Mouse (Mus musculus) limb, embryonic 14.5 days (tissue): ENCODE data around the gene Gm867. TPM values are rescaled to one million over a fixed set of nuclear protein-coding genes. Genes with fewer than 3 reads are reported as not detected.
A peak's percentile ranks its signal among the peaks of the same experiment; 100 is the strongest.

Source experiments
- ATAC-seq: fragments of 200-750 bp; cut with Nextera tagmentation; 2 replicates; pipeline ENCODE4 v1.8.0; 2017; ENCODE audit warnings: low read depth, moderate number of reproducible peaks, moderate TSS enrichment; ENCODE audit not compliant: low FRiP score
- DNase-seq: peaks from one replicate; pipeline ENCODE4 v3.0.0-alpha.2; 2015; ENCODE audit warnings: low spot score
- H3K27ac ChIP-seq: fragments of 300-500 bp; sonication (generic); replicated peaks from 2 replicates; pipeline ENCODE4 v1.5.1; 2014; ENCODE audit warnings: low read depth, mild to moderate bottlenecking, low read length, moderate library complexity, mixed read lengths
- H3K27me3 ChIP-seq: fragments of 300-500 bp; sonication (generic); 2 replicates; pipeline ENCODE4 v1.6.1; 2014; ENCODE audit warnings: low read length, mixed read lengths; ENCODE audit not compliant: control insufficient read depth, insufficient read depth
- H3K36me3 ChIP-seq: fragments of 300-500 bp; sonication (generic); 2 replicates; pipeline ENCODE4 v1.6.1; 2014; ENCODE audit warnings: mild to moderate bottlenecking, low read length, moderate library complexity, mixed read lengths; ENCODE audit not compliant: control insufficient read depth, insufficient read depth
- H3K4me1 ChIP-seq: fragments of 300-500 bp; sonication (generic); 2 replicates; pipeline ENCODE4 v1.6.1; 2014; ENCODE audit warnings: antibody characterized with exemption, low read length, mixed read lengths; ENCODE audit not compliant: control insufficient read depth, insufficient read depth
- H3K4me2 ChIP-seq: fragments of 300-500 bp; sonication (generic); replicated peaks from 2 replicates; pipeline ENCODE4 v1.6.1; 2014; ENCODE audit warnings: low read depth, mild to moderate bottlenecking, low read length, moderate library complexity; ENCODE audit not compliant: severe bottlenecking
- H3K4me3 ChIP-seq: fragments of 300-500 bp; sonication (generic); replicated peaks from 2 replicates; pipeline ENCODE4 v1.5.1; 2014; ENCODE audit warnings: low read length
- H3K9ac ChIP-seq: fragments of 300-500 bp; sonication (generic); 2 replicates; pipeline ENCODE4 v1.6.1; 2014; ENCODE audit warnings: mild to moderate bottlenecking, low read depth, low read length, moderate library complexity; ENCODE audit not compliant: severe bottlenecking
- H3K9me3 ChIP-seq: fragments of 300-500 bp; sonication (generic); 2 replicates; pipeline ENCODE4 v1.6.1; 2016; ENCODE audit warnings: low read length; ENCODE audit not compliant: control insufficient read depth
- POLR2A ChIP-seq: fragments of 200-500 bp; IDR thresholded peaks from 2 replicates; pipeline ENCODE4 v1.8.0; 2012; ENCODE audit warnings: inconsistent platforms, mild to moderate bottlenecking, moderate library complexity, borderline replicate concordance; ENCODE audit not compliant: insufficient read depth, insufficient read length; ENCODE audit errors: extremely low read depth
- WGBS: fragments of 180-500 bp; shearing (Covaris S2); extraction: QIAGEN DNeasy Blood & Tissue Kit; methylation state at CpG from one replicate; pipeline ENCODE4 v1.1.7; 2014; 5-methylcytosine and 5-hydroxymethylcytosine counted together
- polyA plus RNA-seq, 2 experiments: library from polyadenylated mRNA; depleted of rRNA in 1 of 2; stranded (reverse) in 1 of 2; unstranded in 1 of 2; fragments of >200 nt; fragmentation: Nextera tagmentation in 1 of 2; extraction: Ambion mirVana in 1 of 2; gene quantifications; 2 replicates each; pipeline versions ENCODE4 v1.2.1 to v1.2.3; 2012 to 2014

The Gm867 gene
- polyA plus RNA-seq, 2 experiments = 0.16 TPM; not detected in 1

GRCm38 (mm10) chr10:75919026-75919425, 21.4 kb downstream of the Gm867 start:
- peaks cover 55% of the 10 kb centered on the region for H3K36me3 ChIP-seq
- H3K27ac ChIP-seq = no peak overlapping the region
- peaks cover 24% of the 10 kb centered on the region for H3K4me1 ChIP-seq
- no peak for TF ChIP-seq POLR2A
- no peak for ATAC-seq
- DNase-seq = no peak
- no peak overlapping the region for H3K4me3 ChIP-seq
- H3K4me2 ChIP-seq = no peak overlapping the region
- no peaks in the 10 kb centered on the region for H3K9me3 ChIP-seq
- no peak overlapping the region for H3K9ac ChIP-seq
- no peaks in the 10 kb centered on the region for H3K27me3 ChIP-seq
- WGBS = 81% methylated on average over 5 of the region's 5 CpGs

DNA sequence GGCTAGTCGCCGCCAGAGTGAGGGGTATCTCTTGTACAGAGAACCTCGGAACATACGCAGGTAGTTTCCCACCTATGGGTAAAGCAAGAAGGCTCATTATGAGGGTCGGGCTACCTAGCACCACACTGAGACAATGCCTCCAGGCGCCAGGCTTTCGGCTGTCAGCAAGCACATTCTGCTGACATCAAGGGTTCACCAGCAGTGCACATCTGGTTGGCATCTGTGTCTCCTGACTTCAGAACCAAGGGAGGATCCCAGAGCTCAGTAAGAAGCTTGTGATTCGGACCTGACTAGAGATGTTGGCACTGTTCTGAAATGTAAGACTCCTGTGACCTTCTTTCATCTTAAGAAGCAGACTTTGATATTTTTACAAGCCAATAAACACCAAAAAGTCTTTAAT, 23.6 kb downstream of the Gm867 start:
- TF ChIP-seq POLR2A = no peak
- Histone ChIP-seq H3K27me3 (no peaks in the 10 kb centered on the region), H3K27ac (0 out of 2 replicates have a peak overlapping the region, but pooled peaks have one; percentile 65), H3K4me1 (peaks cover 24% of the 10 kb centered on the region), H3K4me2 (no peak overlapping the region; the same call in 1 of the 2 replicates), H3K36me3 (peaks cover 61% of the 10 kb centered on the region), H3K4me3 (no peak overlapping the region), H3K9ac (no peak overlapping the region), H3K9me3 (no peaks in the 10 kb centered on the region)
- 0 out of 2 replicates have a peak, but pooled peaks have one; percentile 6 for ATAC-seq
- 29% methylated on average over 8 of the region's 8 CpGs for WGBS
- peak; percentile 73 for DNase-seq

GRCm38 (mm10) chr10:75915557-75915956, 24.9 kb downstream of the Gm867 start:
- H3K27ac ChIP-seq = no peak overlapping the region
- H3K36me3 ChIP-seq = peaks cover 74% of the 10 kb centered on the region
- no peak overlapping the region for H3K4me2 ChIP-seq
- no peak for DNase-seq
- H3K9ac ChIP-seq = no peak overlapping the region
- peaks cover 24% of the 10 kb centered on the region for H3K4me1 ChIP-seq
- no peak overlapping the region for H3K4me3 ChIP-seq
- TF ChIP-seq POLR2A = no peak
- WGBS = 67% methylated on average over 7 of the region's 7 CpGs
- H3K9me3 ChIP-seq = no peaks in the 10 kb centered on the region
- no peak for ATAC-seq
- no peaks in the 10 kb centered on the region for H3K27me3 ChIP-seq

- Histone ChIP-seq H3K4me1 (peaks cover 10% of the 10 kb centered on the region; the same call in 1 of the 2 replicates), H3K9ac (no peak overlapping the region), H3K27me3 (no peaks in the 10 kb centered on the region), H3K9me3 (no peaks in the 10 kb centered on the region), H3K4me2 (no peak overlapping the region), H3K27ac (no peak overlapping the region; the same call in 1 of the 2 replicates), H3K36me3 (peaks cover 77% of the 10 kb centered on the region), H3K4me3 (no peak overlapping the region)
- TF ChIP-seq POLR2A = no peak
- ATAC-seq (no peak), DNase-seq (no peak)
- 53% methylated on average over 6 of the region's 6 CpGs for WGBS
Measured at GRCm38 (mm10) chr10:75913013-75913589, 27.4 kb downstream of the Gm867 start.

DNA sequence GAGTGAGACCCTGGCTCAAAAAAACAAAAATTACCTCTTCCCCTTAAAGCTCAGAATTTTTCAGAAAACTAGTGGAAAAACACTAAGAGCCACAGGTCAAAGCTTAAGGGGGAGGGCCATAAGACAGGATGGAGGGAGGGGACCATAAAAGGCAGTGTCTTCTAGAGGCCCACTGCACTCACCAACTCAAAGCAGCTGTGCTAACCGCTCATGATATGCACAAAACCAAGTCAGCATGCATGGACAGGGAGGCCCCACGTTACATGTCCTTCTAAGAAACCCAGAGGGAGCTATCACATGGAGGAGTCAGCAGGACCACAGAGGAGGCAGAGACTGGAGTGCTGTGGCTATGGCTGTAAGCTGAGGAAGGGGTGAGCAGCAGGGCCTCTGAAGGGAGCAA, 29.8 kb downstream of the Gm867 start:
- no peak for TF ChIP-seq POLR2A
- no peak for ATAC-seq
- H3K9ac ChIP-seq = no peak overlapping the region
- H3K4me3 ChIP-seq = no peak overlapping the region
- H3K36me3 ChIP-seq = peaks cover 86% of the 10 kb centered on the region
- WGBS = 65% methylated on average over 2 of the region's 2 CpGs
- no peaks in the 10 kb centered on the region for H3K27me3 ChIP-seq
- DNase-seq = no peak
- H3K27ac ChIP-seq = no peak overlapping the region
- H3K9me3 ChIP-seq = no peaks in the 10 kb centered on the region
- no peak overlapping the region for H3K4me2 ChIP-seq
- no peaks in the 10 kb centered on the region for H3K4me1 ChIP-seq

GRCm38 (mm10) chr10:75906882-75907281, 33.6 kb downstream of the Gm867 start:
- no peak overlapping the region for H3K4me3 ChIP-seq
- H3K4me2 ChIP-seq = no peak overlapping the region
- no peaks in the 10 kb centered on the region for H3K9me3 ChIP-seq
- 89% methylated on average over 4 of the region's 4 CpGs for WGBS
- no peak for TF ChIP-seq POLR2A
- peaks cover 92% of the 10 kb centered on the region for H3K36me3 ChIP-seq
- DNase-seq = no peak
- ATAC-seq = no peak
- H3K9ac ChIP-seq = no peak overlapping the region
- H3K4me1 ChIP-seq = no peaks in the 10 kb centered on the region
- no peaks in the 10 kb centered on the region for H3K27me3 ChIP-seq
- H3K27ac ChIP-seq = no peak overlapping the region
